Mouse (Mus musculus): ENCODE results near the gene Inhba.

The Inhba gene

DNA sequence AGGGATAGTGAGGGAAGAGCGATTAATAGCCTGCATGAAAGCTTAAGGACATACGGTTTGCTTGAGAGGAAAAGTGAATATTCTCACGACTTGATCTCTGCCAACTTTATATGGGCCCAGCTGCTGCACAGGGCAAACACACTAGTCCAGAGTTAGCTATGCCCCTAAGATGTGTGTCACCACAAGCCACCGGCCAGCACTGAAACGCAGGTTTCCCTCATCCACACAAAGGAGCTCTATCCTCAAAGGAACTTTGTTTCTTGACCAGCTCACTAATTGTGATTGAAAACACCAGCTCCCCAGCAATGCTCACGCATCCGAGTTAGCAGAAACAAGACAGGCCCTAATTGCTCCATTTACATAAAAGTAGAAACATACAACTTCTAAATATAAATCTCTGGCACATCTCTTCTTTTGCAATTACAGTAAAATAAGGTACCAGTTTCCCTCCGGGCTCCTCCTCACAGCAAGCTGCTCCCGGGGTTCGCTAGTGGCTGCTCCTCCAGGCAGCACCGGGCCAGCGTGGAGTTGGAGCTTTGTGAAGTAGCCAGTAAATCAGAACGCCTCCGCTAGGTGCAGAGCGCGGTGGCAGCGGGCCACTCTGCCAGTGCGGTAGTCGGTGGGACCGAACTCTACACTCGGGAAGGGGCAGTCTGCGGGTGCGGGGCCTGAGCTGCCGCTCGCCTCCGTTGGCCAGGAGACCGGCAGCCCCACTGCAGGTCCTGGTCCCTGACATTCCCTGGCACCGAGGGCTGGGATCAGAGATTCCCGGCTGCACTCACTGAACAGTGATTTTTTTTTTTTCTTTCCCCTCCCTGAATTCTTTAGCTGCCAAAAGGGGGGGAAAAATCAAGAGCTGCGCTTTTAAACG is at the start of gene Inhba:
Gene Inhba, plus strand, starts transcription at position 480 of the 871 bp plus-strand sequence.
- DNase-seq (ENCODE audit: low read depth, low spot score) = peak; percentile 68

DNA sequence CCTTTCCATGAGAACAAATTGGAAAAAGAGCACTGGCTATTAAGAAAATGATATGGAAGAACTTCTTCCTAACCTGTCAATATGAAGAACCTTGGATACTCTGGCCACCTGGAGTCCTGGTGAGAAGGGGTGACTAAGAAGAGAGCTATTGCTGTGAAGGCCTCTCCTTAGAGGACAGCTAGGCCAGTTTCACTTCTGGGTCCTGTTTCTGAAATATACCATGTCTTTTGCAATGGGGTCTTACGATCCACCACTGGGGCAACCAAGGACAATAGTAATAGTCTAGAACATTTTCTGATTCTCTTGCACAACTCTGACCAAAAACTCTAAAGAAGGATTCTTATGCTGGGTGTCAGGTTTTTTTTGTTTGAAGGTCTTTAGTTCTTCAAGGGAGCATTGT is 35.1 kb upstream of the Inhba start:
- no peak for DNase-seq (ENCODE audit: low read depth, low spot score)

DNA sequence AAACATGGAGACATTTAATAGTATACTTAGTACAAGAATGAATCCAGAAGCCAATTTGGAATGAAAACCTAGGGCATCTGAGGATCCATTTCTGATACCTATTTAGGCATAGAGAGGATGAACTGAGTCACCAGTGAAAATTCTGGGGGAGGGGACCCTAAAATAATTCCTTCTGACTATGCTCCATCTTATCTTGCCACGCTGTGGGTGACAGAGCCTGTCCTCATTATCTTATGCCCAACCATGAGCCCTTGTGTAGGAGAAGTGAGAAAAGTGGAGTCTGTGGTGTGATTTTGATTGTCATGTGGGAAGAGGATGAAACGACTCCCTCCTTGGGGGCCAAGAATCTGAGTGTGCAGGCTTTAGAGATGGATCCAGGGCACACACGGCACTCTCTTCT is 32.1 kb upstream of the Inhba start:
- peak; percentile 81 for DNase-seq (ENCODE audit: low read depth, low spot score)

DNA sequence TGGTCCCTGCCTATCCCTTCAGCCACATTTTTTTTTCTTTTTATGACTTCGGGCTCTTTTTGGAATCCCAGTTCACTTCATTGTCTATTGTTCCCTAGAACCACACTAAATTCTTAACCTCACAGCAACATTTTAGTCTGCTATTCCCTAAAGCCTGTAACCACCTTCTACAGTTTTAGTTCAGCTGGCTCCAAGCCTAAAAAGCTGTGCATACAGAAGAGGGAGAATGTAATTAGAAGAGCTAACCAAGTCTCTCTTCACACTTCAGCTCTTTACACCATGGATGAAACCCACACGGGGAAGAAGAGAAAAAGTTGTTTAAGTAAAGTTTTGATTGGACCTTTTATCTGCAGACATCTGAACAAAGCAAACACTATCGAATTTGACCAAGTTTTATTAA is 29.6 kb upstream of the Inhba start:
- peak; percentile 76 for DNase-seq (ENCODE audit: low read depth, low spot score)

GRCm38 (mm10) chr13:15985761-15986160 is 25.9 kb upstream of the Inhba start:
- DNase-seq (ENCODE audit: low read depth, low spot score) = peak; percentile 29

- DNase-seq (ENCODE audit: low read depth, low spot score) = no peak
These were observed 25.5 kb upstream of the Inhba start for GRCm38 (mm10) chr13:15986172-15986571.

GRCm38 (mm10) chr13:15995314-15995713 is 16.3 kb upstream of the Inhba start:
- peak; percentile 70 for DNase-seq (ENCODE audit: low read depth, low spot score)

GRCm38 (mm10) chr13:16005517-16005916 is 6.1 kb upstream of the Inhba start:
- peak; percentile 83 for DNase-seq (ENCODE audit: low read depth, low spot score)

GRCm38 (mm10) chr13:16007748-16008147 is 3.9 kb upstream of the Inhba start:
- DNase-seq (ENCODE audit: low read depth, low spot score) = peak; percentile 43

GRCm38 (mm10) chr13:16008348-16008747 is 3.3 kb upstream of the Inhba start:
- DNase-seq (ENCODE audit: low read depth, low spot score) = no peak

DNA sequence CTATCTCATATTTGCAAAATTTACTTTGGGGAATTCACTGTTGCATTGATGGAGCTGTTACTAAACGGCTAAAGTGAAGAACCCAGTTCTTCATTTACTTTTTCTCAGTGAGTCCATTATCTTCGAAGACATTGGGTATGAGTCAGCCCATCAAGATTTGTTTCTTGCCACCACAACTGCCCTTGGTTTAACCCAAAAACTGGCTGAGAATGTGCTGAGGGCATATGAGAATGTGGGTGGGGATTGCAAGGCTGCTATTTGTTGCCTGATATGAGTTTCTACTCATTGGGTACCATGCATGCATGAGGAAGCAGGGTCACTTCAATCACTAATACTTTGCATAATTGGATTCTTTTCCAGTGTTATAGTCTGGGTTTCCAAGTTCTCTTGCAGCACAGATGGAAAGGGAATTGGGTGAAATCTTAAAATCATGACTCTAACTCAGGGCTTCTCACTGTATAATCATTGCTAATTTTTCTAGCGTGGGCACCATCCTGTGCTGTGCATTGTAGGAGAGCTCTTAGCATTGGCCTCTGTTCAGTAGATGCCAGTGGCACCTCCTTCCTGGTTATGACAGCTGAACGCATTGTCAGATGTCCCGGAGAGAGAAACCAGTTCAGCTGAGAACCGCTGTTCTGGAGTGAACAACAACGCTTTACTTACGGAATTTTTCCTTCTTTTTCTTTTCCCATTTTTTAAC is 1.7 kb upstream of the Inhba start:
- peak; percentile 60 for DNase-seq (ENCODE audit: low read depth, low spot score)

GRCm38 (mm10) chr13:16010586-16010985 is 1.1 kb upstream of the Inhba start:
- DNase-seq (ENCODE audit: low read depth, low spot score) = no peak

- peak; percentile 88 for DNase-seq (ENCODE audit: low read depth, low spot score)
These were observed 714 bp downstream of the Inhba start for GRCm38 (mm10) chr13:16012243-16012887.

DNA sequence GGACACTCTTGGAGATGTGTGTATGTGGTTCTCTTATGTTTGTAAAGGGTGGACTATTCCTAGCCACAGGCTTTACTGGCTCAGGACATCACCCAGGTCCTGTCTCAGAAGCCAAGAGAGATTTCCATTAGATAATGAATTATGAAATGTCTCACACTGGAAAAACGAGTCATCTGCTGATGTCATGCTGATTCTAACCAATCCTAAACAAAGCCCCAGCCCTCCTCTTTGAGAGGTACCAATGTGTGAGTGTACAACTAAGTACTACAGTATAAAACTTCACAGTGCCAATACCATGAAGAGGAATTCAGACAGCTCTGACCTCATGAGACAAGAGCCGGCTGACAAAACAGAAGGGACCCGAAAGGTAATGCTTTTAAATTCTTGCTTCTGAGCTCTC is 2.5 kb downstream of the Inhba start:
- DNase-seq (ENCODE audit: low read depth, low spot score) = peak; percentile 36

- DNase-seq (ENCODE audit: low read depth, low spot score) = peak; percentile 68
These were observed 4.9 kb downstream of the Inhba start for GRCm38 (mm10) chr13:16016506-16016905.

DNA sequence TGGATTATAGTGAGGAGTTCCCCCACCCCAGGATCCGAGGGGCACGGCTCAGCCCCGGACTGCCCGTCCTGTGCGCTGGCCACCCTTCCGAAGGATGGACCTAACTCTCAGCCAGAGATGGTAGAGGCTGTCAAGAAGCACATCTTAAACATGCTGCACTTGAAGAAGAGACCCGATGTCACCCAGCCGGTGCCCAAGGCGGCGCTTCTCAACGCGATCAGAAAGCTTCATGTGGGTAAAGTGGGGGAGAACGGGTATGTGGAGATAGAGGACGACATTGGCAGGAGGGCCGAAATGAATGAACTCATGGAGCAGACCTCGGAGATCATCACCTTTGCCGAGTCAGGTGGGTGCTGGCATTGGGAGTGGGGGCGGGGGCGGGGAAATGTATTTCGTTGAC is 5.7 kb downstream of the Inhba start:
- DNase-seq (ENCODE audit: low read depth, low spot score) = no peak

DNA sequence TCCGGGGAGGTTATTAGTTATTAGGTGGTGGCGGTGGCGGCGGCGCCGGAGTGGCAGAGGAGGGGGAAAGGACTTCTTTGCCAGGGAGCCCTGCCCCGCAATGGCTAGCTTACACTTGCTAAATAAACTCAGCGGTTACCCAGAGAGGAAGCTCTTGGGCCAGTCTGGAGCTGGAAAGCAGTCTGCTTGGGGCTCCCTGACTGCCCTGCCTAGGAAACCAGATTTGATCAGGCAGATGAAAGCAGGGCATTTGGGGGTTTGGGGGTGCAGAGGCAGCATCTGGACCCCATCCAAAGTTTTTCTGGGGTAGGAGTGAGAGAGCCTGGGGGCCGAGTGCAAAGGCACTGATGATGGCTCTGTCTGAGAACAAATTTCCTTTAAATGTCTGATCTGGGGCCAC is 6.1 kb downstream of the Inhba start:
- peak; percentile 29 for DNase-seq (ENCODE audit: low read depth, low spot score)

DNA sequence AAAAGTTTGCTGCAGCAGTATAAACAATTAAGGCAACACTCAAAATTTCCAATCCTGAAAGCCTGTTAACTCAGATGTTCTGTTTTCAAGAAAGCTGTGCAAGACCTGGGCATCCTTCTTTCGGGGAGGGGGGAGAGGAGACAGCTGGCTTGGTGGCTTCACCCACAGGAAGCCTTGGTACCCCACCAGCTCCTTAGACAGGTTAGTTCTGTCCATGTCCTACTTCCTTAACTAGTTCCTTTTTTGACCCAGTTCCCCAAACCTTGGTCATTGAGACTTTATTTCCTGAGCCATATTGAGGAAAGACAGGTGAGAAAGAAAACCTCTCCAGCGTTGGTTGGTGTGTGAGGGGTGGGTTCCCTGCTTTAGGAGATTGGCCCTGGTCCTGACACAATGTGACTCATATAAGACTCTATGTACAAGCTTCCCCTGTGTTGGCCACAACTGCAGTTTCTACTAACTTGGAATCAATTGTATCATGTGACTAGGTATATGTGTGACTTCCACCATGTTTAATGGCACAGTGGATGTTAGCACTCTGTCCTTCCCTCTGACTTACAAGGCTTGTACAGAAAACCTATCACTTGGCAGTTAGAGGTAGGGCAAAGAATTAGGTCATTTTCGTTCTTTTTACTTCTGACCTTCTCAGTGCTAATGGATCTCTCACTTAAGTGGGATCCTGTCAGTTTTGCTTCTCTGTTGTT is 7.3 kb downstream of the Inhba start:
- no peak for DNase-seq (ENCODE audit: low read depth, low spot score)

DNA sequence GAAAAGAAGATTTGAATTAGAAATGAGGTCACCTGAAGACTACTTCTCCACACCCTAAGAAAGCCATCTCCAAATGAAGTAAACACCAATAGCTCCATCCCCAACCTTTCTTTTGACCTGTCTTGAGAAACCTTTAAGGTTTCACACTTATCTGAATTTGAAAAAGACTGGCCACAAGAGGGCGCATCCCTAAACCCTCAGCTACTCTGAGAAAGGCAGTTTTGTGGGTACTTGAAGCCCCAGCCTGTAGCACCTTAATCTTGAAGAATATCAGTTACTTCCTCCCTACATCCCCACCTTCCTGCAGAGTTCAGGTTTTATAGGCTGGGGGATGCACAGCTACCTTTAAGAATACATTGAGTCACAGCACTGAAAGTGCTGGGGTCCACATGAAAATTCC is 9.0 kb downstream of the Inhba start:
- peak; percentile 84 for DNase-seq (ENCODE audit: low read depth, low spot score)

- peak; percentile 77 for DNase-seq (ENCODE audit: low read depth, low spot score)
These were observed 9.5 kb downstream of the Inhba start for GRCm38 (mm10) chr13:16021181-16021580.

- DNase-seq (ENCODE audit: low read depth, low spot score) = peak; percentile 15
These were observed 10.2 kb downstream of the Inhba start for GRCm38 (mm10) chr13:16021849-16022248.

- DNase-seq (ENCODE audit: low read depth, low spot score) = peak; percentile 75
These were observed 10.9 kb downstream of the Inhba start for GRCm38 (mm10) chr13:16022536-16022935.
